Mouse (Mus musculus): ENCODE data around the gene Pdzrn4. TPM values are rescaled to one million over a fixed set of nuclear protein-coding genes. Genes with fewer than 3 reads are reported as not detected.

Pdzrn4 gene
- polyA plus RNA-seq (2015; fragmentation: Nextera tagmentation; extraction: Ambion mirVana) = 0.24 and 1.8 TPM in 2 replicates

GRCm38 (mm10) chr15:92396770-92397608 is at the start of gene Pdzrn4:
Gene Pdzrn4, plus strand, starts transcription at chr15:92396881.

Measured in adrenal gland, postnatal 0 days (tissue).